Mouse (Mus musculus) testis, adult 2 months (tissue): ENCODE results near the gene Ubxn6. TPM values are rescaled to one million over a fixed set of nuclear protein-coding genes. Genes with fewer than 3 reads are reported as not detected.

Experiments used
- H3K27ac ChIP-seq: fragments of 200-500 bp; 2 replicates; pipeline ENCODE4 v1.5.1; 2012; ENCODE audit warnings: low read depth, low read length; ENCODE audit not compliant: control insufficient read depth, insufficient read depth
- H3K27me3 ChIP-seq: fragments of 200-500 bp; 2 replicates; pipeline ENCODE4 v1.6.1; 2012; ENCODE audit warnings: mild to moderate bottlenecking, low read length, moderate library complexity; ENCODE audit not compliant: control insufficient read depth, insufficient read depth
- H3K36me3 ChIP-seq: fragments of 200-500 bp; 2 replicates; pipeline ENCODE4 v1.6.1; 2012; ENCODE audit warnings: mild to moderate bottlenecking, low read length; ENCODE audit not compliant: control insufficient read depth, insufficient read depth
- H3K4me1 ChIP-seq: fragments of 200-500 bp; 2 replicates; pipeline ENCODE4 v1.6.1; 2012; ENCODE audit warnings: low read length; ENCODE audit not compliant: control insufficient read depth, insufficient read depth
- H3K4me3 ChIP-seq: fragments of 200-500 bp; 2 replicates; pipeline ENCODE4 v1.5.1; 2012; ENCODE audit warnings: low read depth, mild to moderate bottlenecking, low read length, moderate library complexity, mixed read lengths; ENCODE audit not compliant: control insufficient read depth
- CTCF ChIP-seq: fragments of 200-500 bp; IDR thresholded peaks from 2 replicates; pipeline ENCODE4 v1.5.1; 2012; ENCODE audit warnings: low read depth, mild to moderate bottlenecking, inconsistent platforms, low read length, moderate library complexity; ENCODE audit not compliant: control insufficient read depth, insufficient read depth, insufficient replicate concordance
- POLR2A ChIP-seq: fragments of 200-500 bp; IDR thresholded peaks from 2 replicates; pipeline ENCODE4 v1.6.1; 2012; ENCODE audit warnings: low read depth, mild to moderate bottlenecking, inconsistent platforms, low read length, moderate library complexity; ENCODE audit not compliant: control insufficient read depth
- polyA plus RNA-seq: library from polyadenylated mRNA; depleted of rRNA; stranded (reverse); fragments of >200 nt; gene quantifications from 2 replicates; pipeline ENCODE4 v1.2.3, GENCODE M21; 2012

Gene Ubxn6
- polyA plus RNA-seq, 1 experiment, result 646 TPM

GRCm38 (mm10) chr17:56040030-56040856 lies 34.6 kb downstream of the Ubxn6 start, which contains the start of gene Chaf1a:
TSS of gene Chaf1a (plus strand) at chr17:56040439.
- H3K36me3 ChIP-seq, result no peaks in the 10 kb centered on the region; the same call in 1 of the 2 replicates
- peak within 1 kb of the TSS; percentile 97 for H3K4me3 ChIP-seq
- peak; percentile 81 for TF ChIP-seq POLR2A
- no peak for TF ChIP-seq CTCF
- no peaks in the 10 kb centered on the region for H3K27me3 ChIP-seq
- peak within 1 kb of the TSS; percentile 82 for H3K27ac ChIP-seq
- H3K4me1 ChIP-seq, result peaks cover 9% of the 10 kb centered on the region

- Histone ChIP-seq H3K4me3 (no peak overlapping the region), H3K4me1 (peaks cover 12% of the 10 kb centered on the region), H3K27ac (no peak overlapping the region), H3K36me3 (no peaks in the 10 kb centered on the region; the same call in 1 of the 2 replicates), H3K27me3 (no peaks in the 10 kb centered on the region)
- TF ChIP-seq POLR2A (no peak), CTCF (no peak)
These were observed 35.5 kb downstream of the Ubxn6 start for GRCm38 (mm10) chr17:56039345-56039744.

- Histone ChIP-seq H3K27me3 (no peaks in the 10 kb centered on the region), H3K27ac (no peak overlapping the region), H3K4me3 (no peak overlapping the region), H3K4me1 (peaks cover 14% of the 10 kb centered on the region), H3K36me3 (peaks cover 2% of the 10 kb centered on the region)
- TF ChIP-seq POLR2A, result no peak
- no peak for TF ChIP-seq CTCF
These were observed 36.1 kb downstream of the Ubxn6 start for GRCm38 (mm10) chr17:56038583-56039261.

- H3K4me3 ChIP-seq, result peak overlapping the region; percentile 92
- TF ChIP-seq POLR2A (no peak), CTCF (no peak)
- no peaks in the 10 kb centered on the region for H3K27me3 ChIP-seq
- peaks cover 3% of the 10 kb centered on the region for H3K36me3 ChIP-seq
- peaks cover 16% of the 10 kb centered on the region for H3K4me1 ChIP-seq
- H3K27ac ChIP-seq, result peak overlapping the region; percentile 78
These were observed 37.9 kb downstream of the Ubxn6 start for GRCm38 (mm10) chr17:56036901-56037287.

- H3K27me3 ChIP-seq, result no peaks in the 10 kb centered on the region
- H3K4me1 ChIP-seq, result peaks cover 18% of the 10 kb centered on the region
- peak within 1 kb of the TSS; percentile 92 for H3K27ac ChIP-seq
- H3K4me3 ChIP-seq, result peak within 1 kb of the TSS; percentile 97
- TF ChIP-seq CTCF (peak; percentile 100), POLR2A (peak; percentile 89)
- H3K36me3 ChIP-seq, result peaks cover 3% of the 10 kb centered on the region
These were observed 38.5 kb downstream of the Ubxn6 start, which contains the start of gene Sh3gl1 for GRCm38 (mm10) chr17:56036176-56036900. TSS of gene Sh3gl1 (minus strand) at chr17:56036635.

- TF ChIP-seq POLR2A, result no peak
- H3K4me3 ChIP-seq, result peak overlapping the region; percentile 53
- H3K36me3 ChIP-seq, result peaks cover 3% of the 10 kb centered on the region
These were observed 39.6 kb downstream of the Ubxn6 start for GRCm38 (mm10) chr17:56035216-56035615.

GRCm38 (mm10) chr17:56034726-56035100 lies 40.1 kb downstream of the Ubxn6 start:
- no peaks in the 10 kb centered on the region for H3K27me3 ChIP-seq
- TF ChIP-seq CTCF (no peak), POLR2A (no peak)
- peaks cover 21% of the 10 kb centered on the region for H3K4me1 ChIP-seq
- H3K27ac ChIP-seq, result no peak overlapping the region
- H3K4me3 ChIP-seq, result peak overlapping the region; percentile 53
- peaks cover 3% of the 10 kb centered on the region for H3K36me3 ChIP-seq

More at GRCm38 (mm10) chr17:56035216-56035615, 39.6 kb downstream of the Ubxn6 start:
- H3K27me3 ChIP-seq, result no peaks in the 10 kb centered on the region
- peaks cover 20% of the 10 kb centered on the region for H3K4me1 ChIP-seq
- H3K27ac ChIP-seq, result no peak overlapping the region
